Mouse (Mus musculus) urinary bladder, postnatal 4 days (tissue): ENCODE measurements around the gene S100g.

ENCODE experiments used
- DNase-seq, 2 experiments: peaks; one replicate each; pipeline ENCODE4 v3.0.0; 2021 to 2022; ENCODE audit warnings: low spot score in 2 of 2

Gene S100g

DNA sequence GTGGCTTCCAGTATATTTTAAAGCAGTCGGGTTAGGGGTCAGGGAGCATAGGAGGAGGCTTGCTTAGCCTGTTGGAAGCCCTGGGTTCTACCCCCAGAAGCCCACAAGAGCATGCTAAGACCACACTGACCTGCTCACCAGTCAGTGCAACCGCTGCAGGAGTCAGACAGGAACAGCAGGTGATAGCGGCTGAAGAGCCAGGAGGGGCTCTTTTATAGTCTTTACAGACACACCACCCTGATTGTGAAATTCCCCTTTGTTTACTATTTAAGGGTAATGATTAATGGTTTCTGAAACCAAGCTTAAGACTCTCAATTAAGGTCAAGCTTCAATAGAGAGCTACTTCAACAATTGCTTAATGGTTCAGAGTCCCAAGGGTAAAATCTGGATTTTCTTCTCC, at the start of gene S100g:
S100g (minus strand) TSS at position 217 of the 400 bp plus-strand sequence.
- DNase-seq: no peak

DNA sequence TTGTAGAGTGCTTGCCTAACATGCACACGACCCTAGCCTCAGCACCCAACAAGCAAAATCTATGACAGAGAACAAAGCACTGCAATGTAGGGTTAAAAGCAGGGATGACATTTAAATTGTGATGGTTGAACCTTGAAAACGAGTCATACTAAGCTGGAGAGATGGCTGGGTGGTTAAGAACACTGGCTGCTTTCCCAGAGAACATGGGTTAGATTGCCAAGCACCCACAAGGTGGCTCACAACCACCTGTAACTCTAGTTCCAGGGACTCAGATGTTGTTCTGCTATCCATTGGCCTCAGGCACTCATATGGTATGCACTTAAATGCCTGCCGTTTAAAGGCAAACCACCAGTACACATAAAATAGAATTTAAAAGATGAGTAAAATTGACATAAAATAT, 27.7 kb upstream of the S100g start:
- DNase-seq: no peak

DNA sequence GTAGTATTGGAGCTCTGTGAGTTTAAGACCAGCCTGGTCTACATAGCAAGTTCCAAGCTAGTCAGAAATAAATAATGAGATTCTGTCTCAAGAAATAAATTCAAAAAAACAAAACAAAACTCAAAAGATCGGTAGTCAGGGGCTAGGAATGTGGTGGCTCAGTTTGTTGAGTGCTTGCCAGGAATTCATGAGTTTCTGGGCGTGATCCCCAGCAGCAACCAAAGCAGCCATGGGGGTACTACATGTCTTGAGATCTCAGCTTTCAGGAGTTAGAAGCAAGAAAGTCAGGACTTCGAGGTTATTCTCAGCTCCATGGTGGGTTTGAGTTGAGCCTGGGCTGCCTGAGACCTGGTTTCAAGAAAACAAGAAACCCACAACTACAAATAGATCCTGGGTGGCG, 27.0 kb upstream of the S100g start:
- no peak for DNase-seq

GRCm38 (mm10) chrX:162986876-162987495, 22.6 kb upstream of the S100g start:
- no peak for DNase-seq

GRCm38 (mm10) chrX:162976194-162976593, 11.8 kb upstream of the S100g start:
- DNase-seq: no peak

DNA sequence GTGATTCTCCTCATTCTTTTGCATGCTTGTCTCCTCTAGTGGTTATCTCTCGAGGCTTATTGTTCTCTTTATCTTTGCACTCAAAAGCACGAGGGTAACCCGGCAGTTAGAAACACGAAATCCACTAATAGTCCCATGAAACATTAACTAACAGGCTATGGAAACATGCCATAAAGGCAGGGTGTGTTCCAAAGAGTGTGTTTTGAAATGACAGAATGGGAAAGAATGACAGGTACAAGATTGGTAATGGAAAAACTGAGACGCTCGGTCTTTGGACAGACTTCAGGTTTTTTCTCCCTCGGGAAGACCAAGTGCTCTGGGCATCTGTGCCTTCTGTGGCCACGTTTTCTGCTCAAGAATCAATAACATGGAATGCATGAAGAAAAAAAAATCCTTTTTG, 3.1 kb upstream of the S100g start:
- DNase-seq: no peak

DNA sequence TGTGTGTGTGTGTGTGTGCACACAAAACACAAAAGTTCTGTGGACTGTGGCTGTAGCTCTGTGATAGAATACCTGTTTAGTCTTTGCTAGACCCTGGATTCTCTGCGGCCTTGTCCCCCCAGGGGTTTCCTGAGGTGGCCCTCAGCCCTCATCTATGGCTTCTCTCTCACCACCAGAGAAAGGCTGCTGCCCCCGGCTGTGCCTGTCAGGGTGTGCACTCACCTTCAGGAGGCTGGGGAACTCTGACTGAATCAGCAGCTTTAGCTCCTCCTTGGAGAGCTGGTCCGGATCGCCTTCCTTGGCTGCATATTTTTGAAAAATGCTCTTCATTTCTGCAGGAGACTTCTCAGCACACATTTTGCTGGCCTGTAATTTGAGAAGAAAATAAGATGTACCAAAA, 559 bp downstream of the S100g start:
- no peak for DNase-seq

DNA sequence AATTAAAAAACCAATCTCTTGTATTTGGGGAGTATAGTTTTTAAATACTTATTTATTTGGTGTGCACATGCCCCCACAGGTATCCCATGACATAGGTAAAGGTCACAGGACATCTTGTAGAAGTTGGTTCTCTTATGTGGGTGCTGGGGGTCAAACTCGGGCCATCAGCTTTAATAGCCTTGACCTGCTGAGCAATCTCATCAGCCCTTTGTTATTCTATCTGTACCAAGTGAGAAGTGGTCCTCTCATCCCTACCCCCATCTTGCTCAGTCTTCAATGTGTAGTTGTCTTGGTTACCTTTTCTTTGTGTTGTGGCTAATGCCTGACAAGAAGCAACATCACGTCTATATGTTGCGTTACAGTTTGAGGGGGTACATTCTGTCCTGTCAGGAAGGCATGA, 6.5 kb downstream of the S100g start:
- no peak for DNase-seq

GRCm38 (mm10) chrX:162949811-162950439, 14.5 kb downstream of the S100g start:
- DNase-seq: no peak

GRCm38 (mm10) chrX:162942027-162942426, 22.4 kb downstream of the S100g start:
- DNase-seq: no peak

DNA sequence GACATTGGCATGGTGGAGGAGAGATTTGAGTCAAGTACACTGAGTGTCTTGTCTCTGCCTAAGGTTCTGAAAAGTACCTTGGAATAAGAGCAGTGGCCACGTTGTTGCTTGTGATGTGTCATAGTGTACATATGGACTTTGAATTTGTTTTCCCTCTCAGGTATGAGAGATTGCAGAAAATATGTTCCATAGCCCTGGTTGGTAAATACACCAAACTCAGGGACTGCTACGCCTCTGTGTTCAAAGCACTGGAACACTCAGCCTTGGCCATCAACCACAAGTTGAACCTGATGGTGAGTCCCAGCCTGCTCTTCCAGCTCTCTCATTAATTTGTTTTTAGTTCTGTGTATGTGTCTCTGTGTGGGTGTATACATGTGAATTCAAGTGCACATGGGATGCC, 32.9 kb downstream of the S100g start:
- no peak for DNase-seq

DNA sequence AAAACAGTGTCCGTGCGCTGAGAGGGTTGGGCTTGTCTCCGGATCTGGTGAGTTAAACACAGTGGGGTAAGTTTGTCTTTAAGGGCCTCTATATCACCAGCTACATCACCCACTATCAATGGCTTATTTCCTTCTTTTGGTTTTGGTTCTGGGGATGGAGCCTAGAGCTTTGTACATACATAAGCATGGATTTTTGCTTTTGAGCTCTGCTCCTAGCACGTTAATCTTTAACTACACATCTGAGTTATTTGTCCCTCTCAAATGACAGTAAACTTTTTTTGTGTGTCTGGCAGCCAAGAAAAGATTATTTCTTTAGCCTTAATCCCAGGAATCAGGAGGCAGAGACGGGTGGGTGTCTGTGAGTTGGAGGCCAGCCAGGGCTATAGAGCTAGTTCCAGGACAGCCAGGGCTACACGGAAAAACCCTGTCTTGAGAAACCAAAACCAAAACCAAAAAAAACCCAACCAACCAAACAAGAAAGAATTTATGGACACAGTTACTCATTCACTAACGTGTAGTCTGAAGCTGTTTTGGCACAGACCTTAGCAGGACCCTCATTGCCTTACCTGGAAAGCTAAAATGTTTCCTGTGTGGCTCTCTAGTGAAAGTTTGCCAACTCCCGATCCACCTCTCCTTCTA, 42.8 kb downstream of the S100g start:
- DNase-seq: no peak

GRCm38 (mm10) chrX:162915697-162916096, 48.7 kb downstream of the S100g start:
- DNase-seq: peak in 1 of 2 experiments; percentile 17

GRCm38 (mm10) chrX:162913651-162914050, 50.7 kb downstream of the S100g start:
- DNase-seq: no peak
